Mouse (Mus musculus) left cerebral cortex, adult 2 months (tissue): ENCODE data around the gene Phf13. TPM values are rescaled to one million over a fixed set of nuclear protein-coding genes. Genes with fewer than 3 reads are reported as not detected.
A peak's percentile ranks its signal among the peaks of the same experiment; 100 is the strongest.

ENCODE experiments used
- DNase-seq, 2 experiments: peaks; one replicate each; pipeline ENCODE4 v3.0.0; 2021 to 2022; ENCODE audit warnings: low spot score in 2 of 2, mixed read lengths in 1 of 2; ENCODE audit errors: extremely low spot score in 1 of 2
- H3K27ac ChIP-seq: fragments of 200-600 bp; 2 replicates; pipeline ENCODE4 v1.8.1; 2022
- H3K4me3 ChIP-seq: fragments of 200-600 bp; 2 replicates; pipeline ENCODE4 v1.8.1; 2022
- CTCF ChIP-seq: fragments of 200-600 bp; IDR thresholded peaks from 2 replicates; pipeline ENCODE4 v1.8.1; 2022; ENCODE audit warnings: antibody characterized with exemption, mild to moderate bottlenecking, moderate library complexity
- intact Hi-C: fragments of 180-260 bp; cut with DNase I; formaldehyde crosslinking; loops from one replicate; pipeline ENCODE4 v1.15.1; 2025
- total RNA-seq, 2 experiments: library from RNA; stranded (reverse); gene quantifications; 2 replicates each; pipeline ENCODE4 v1.2.3; 2021

Gene Phf13
- total RNA-seq, 2 experiments from 2014 or later = 18.9 to 19.6 TPM

GRCm38 (mm10) chr4:152000906-152001305 is 4.8 kb upstream of the Phf13 start:
- Histone ChIP-seq H3K4me3 (no peak overlapping the region), H3K27ac (no peak overlapping the region)
- intact Hi-C loops = no loop called here
- no peak for DNase-seq
- no peak for TF ChIP-seq CTCF

DNA sequence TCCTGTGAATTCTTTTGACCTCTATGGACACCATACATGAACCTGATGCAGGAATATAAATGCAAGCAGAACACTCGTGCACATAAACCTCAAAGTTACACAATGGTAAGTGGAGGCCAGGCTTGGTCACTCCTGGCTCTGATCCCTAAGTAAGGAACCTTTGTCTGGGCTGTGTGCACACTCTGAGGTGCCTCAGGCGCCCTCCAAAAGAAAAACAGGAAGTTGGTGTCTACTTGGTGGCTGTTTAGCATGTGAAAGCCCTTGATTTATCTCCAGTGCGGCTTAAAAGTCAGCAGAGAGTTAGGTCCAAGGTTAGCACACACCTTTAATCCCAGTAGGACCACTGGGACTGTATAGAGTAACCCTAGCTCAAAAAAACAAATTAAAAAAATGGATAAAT is 3.4 kb upstream of the Phf13 start:
- H3K27ac ChIP-seq = no peak overlapping the region
- DNase-seq = no peak
- no peak overlapping the region for H3K4me3 ChIP-seq
- intact Hi-C loops = no loop called here
- TF ChIP-seq CTCF = no peak

- DNase-seq = no peak
- Histone ChIP-seq H3K27ac (no peak overlapping the region), H3K4me3 (peak overlapping the region; percentile 97; the same call in 1 of the 2 replicates)
- no peak for TF ChIP-seq CTCF
- intact Hi-C loops = no loop called here
These were observed 1.6 kb upstream of the Phf13 start for GRCm38 (mm10) chr4:151997701-151998100.

- intact Hi-C loops = loop anchor here (1.0 kb wide), 1 partner anchor 12 kb away; no protein-coding TSS in a partner anchor
- Histone ChIP-seq H3K27ac (peak overlapping the region; percentile 99), H3K4me3 (peak overlapping the region; percentile 97)
- DNase-seq = no peak
- no peak for TF ChIP-seq CTCF
These were observed 829 bp upstream of the Phf13 start for GRCm38 (mm10) chr4:151996951-151997222.

GRCm38 (mm10) chr4:151995371-151996172 is 486 bp downstream of the Phf13 start:
- Histone ChIP-seq H3K27ac (peak overlapping the region; percentile 88), H3K4me3 (peak overlapping the region; percentile 97)
- TF ChIP-seq CTCF = no peak
- intact Hi-C loops = loop anchor here (1.0 kb wide), 1 partner anchor 14 kb away; no protein-coding TSS in a partner anchor
- DNase-seq = no peak

DNA sequence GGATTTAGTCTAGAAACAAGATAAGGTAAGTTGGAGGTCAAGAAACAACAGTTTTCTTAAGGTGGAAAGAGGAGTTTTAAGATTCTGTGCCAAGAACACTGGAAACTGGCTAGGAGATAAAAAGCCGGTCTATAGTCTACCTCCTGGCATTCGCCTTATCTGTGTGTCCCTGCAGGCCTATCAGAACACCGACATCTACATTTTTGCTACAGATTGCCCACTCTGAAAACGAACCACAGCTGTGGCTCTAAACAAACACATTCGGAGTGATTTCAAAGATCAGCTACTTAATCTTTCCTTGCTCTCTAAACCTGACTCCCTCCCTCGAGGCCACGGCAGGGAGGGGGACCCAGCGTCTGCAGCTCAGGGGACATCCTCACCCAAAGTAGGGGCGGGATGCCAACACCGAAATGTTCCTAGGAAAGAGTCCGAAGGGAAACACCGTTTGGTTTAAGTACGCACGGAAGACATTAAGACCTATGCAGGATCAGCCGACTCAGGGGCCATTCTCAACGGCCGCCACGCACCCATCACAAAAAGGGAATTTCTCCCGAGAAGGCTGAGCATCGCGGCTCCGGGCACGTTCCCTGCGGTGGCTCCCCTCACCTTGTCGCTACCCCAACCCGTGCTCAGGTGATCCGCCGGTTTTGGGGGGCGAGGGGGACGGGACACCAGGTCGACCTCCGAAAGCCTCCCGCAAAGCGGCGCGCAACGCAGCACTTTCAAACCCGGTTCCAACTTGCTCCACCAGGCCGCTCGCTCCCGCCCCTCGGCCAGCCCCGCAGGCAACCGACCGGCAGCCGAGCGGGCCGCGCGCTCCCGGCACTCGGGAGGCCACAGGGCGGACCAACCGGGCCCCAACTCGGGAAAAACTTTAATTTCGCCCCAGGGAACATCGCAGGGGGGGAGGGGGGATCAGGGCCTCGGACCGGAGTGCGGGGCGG is 1.6 kb downstream of the Phf13 start:
- H3K4me3 ChIP-seq = peak overlapping the region; percentile 97
- no peak overlapping the region for H3K27ac ChIP-seq
- intact Hi-C loops = no loop called here
- TF ChIP-seq CTCF = no peak
- no peak for DNase-seq

DNA sequence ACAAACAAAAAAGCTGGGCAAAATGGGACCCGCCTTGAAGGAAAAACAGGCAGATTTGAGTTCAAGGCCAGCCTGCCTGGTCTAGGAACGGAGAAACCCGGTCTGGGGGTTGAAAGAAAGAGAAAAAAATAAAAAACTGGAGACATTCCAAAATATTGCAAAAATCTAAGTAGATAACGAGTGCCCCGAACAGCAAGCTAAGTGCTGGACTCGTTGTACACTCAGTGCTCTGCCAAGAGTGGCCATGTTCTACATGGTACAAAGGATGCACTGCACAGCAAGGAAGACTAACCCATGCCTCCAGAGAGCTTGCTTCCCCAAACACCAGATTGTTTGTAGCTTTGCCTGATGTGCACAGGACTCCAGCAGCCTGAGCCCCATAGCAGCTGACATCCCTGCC is 3.0 kb downstream of the Phf13 start:
- Histone ChIP-seq H3K4me3 (no peak overlapping the region), H3K27ac (no peak overlapping the region)
- no peak for DNase-seq
- intact Hi-C loops = no loop called here
- no peak for TF ChIP-seq CTCF

- Histone ChIP-seq H3K4me3 (no peak overlapping the region), H3K27ac (no peak overlapping the region)
- intact Hi-C loops = no loop called here
- TF ChIP-seq CTCF = no peak
- DNase-seq = no peak
These were observed 4.0 kb downstream of the Phf13 start for GRCm38 (mm10) chr4:151992091-151992490.

DNA sequence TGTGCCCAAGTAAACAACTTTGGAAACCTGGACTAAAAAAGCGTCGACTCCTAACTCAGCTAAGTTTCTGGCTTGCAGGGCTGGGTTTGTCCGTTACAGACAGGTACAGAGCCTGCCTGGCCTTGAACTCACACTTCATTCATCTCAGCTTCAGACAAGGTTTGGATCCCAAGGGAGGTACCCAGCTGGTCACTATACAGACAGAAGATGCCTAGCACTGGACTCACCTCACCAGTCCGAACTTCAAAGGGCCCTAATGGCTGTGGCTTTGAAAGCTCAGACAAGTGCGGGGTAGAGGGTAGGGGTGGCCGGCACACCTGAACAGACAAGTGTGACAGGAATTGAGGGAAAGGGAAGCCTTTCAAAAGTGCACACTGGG is 7.0 kb downstream of the Phf13 start:
- intact Hi-C loops = no loop called here
- peak overlapping the region; percentile 95 for H3K27ac ChIP-seq
- TF ChIP-seq CTCF = no peak

GRCm38 (mm10) chr4:151988342-151989109 is 7.5 kb downstream of the Phf13 start, which contains the start of gene Thap3:
Gene Thap3 (minus strand): TSS chr4:151988997.
- TF ChIP-seq CTCF = no peak
- Histone ChIP-seq H3K27ac (peak within 1 kb of the TSS; percentile 95), H3K4me3 (peak within 1 kb of the TSS; percentile 78)
- intact Hi-C loops = no loop called here
- DNase-seq = peak; percentile 81 to 87

More for the DNA sequence above, 7.0 kb downstream of the Phf13 start:
- DNase-seq = no peak
- peak overlapping the region; percentile 78 for H3K4me3 ChIP-seq

DNA sequence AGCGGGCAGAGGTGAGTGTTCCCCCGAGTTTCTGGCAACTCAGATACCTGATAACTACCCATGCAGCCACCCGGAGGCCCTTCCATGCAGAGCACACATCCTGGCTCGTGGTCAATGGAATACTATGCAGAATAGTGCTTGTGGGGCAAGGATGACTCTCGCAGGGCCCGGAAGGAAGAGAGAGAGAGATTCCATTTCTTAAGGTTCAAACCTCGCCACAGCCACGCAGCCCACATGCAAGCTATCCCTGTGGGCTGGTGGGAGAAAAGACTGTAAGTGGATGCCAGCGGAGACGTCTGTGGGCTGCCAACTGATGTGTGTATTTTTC is 8.1 kb downstream of the Phf13 start:
- Histone ChIP-seq H3K27ac (peak overlapping the region; percentile 95; the same call in 1 of the 2 replicates), H3K4me3 (peak overlapping the region; percentile 78)
- no peak for DNase-seq
- intact Hi-C loops = no loop called here
- no peak for TF ChIP-seq CTCF
